In the genomic region with DNA sequence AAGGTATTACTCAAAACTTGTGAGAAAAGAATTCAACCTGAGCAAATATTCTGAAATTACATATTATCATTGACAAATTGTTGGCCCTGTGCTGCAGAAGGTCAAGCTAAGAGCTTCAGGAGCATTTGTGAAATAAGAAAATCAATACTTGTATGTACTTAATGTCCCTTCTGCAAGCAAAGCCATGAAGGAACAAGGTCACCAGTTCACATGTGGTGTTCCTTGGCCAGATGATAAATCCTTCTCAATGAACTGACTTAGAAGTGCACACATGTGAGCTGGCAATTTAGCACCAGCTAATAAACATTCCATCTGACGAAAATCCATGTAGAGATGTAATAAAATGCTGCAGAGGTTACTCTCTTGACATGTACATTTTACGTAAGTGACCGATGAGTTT, we compare ENCODE assay signal across 20 mouse cellular contexts.
DNase-seq lines count a peak whose midpoint lies in the region; ATAC-seq and TF ChIP-seq lines count a peak whose summit lies in the region.
"Had no signal": no experiment of that assay in that cellular context is flagged by ENCODE, and none has a peak within 500 bp of the region (broad histone marks: within the 10 kb centered on the region; RNA-seq: fewer than 3 reads in every experiment).

No protein-coding gene starts in this region.

- H3K27me3 ChIP-seq in liver, adult 2 months (ENCODE audit: control insufficient read depth, insufficient read depth, low read length) = no peaks in the 10 kb centered on the region
- H3K27me3 ChIP-seq in liver, embryonic 12.5 days (replicated peaks) = no peaks in the 10 kb centered on the region
- H3K27me3 ChIP-seq in intestine, postnatal 0 days (replicated peaks; ENCODE audit: control insufficient read depth, insufficient read depth, low read length) = no peaks in the 10 kb centered on the region
- H3K27me3 ChIP-seq: embryonic facial prominence, embryonic 12.5 days; forebrain, embryonic 13.5 days; forebrain, embryonic 15.5 days had no signal

- no peak for TF ChIP-seq CTCF in liver, adult 2 months (IDR thresholded peaks at IDR 0.05; ENCODE audit: low read depth, low read length)
- TF ChIP-seq CTCF in intestine, postnatal 0 days (IDR thresholded peaks at IDR 0.05; ENCODE audit: low read depth) = no peak

- no peak for ATAC-seq in liver, embryonic 12.5 days
- no peak for ATAC-seq in intestine, postnatal 0 days
- ATAC-seq: forebrain, embryonic 13.5 days; forebrain, embryonic 15.5 days; forebrain, postnatal 0 days had no signal

- no peaks in the 10 kb centered on the region for H3K79me2 ChIP-seq in liver, adult 2 months (ENCODE audit: control insufficient read depth, insufficient read depth, low read length)

- DNase-seq in embryo, embryonic 11.5 days (ENCODE audit: low read depth, low spot score) = peak; percentile 3
- no peak for DNase-seq in embryo, embryonic 9.5 days (ENCODE audit: extremely low spot score)
- DNase-seq in liver, adult 2 months (ENCODE audit: extremely low read depth, low read depth, low spot score) = peak; percentile 59
- DNase-seq in hindlimb bud, embryonic 11.5 days (ENCODE audit: extremely low spot score, low read depth, low spot score) = peak; percentile 28
- DNase-seq in yolk sac, embryonic 10.5 days (ENCODE audit: low spot score) = no peak
- DNase-seq: adrenal gland, adult 2 months; adrenal gland, postnatal 10 days; adrenal gland, postnatal 25 days; cerebellum, adult 11 months; cerebellum, adult 2 months; cerebellum, adult 9-10 months; cerebellum, postnatal 10 days; cerebellum, postnatal 25 days; forebrain, postnatal 0 days had no signal

- H3K9me3 ChIP-seq in liver, embryonic 12.5 days (replicated peaks) = no peaks in the 10 kb centered on the region
- no peaks in the 10 kb centered on the region for H3K9me3 ChIP-seq in intestine, postnatal 0 days (ENCODE audit: control insufficient read depth)
- H3K9me3 ChIP-seq: embryonic facial prominence, embryonic 10.5 days; embryonic facial prominence, embryonic 12.5 days; forebrain, embryonic 13.5 days; forebrain, embryonic 15.5 days had no signal

- H3K9ac ChIP-seq in liver, adult 2 months (ENCODE audit: low read depth, low read length) = no peak overlapping the region
- H3K9ac ChIP-seq in liver, embryonic 12.5 days = no peak overlapping the region
- H3K9ac ChIP-seq in intestine, postnatal 0 days (ENCODE audit: low read depth, low read length) = no peak overlapping the region
- H3K9ac ChIP-seq: embryonic facial prominence, embryonic 12.5 days; forebrain, embryonic 13.5 days; forebrain, embryonic 15.5 days; forebrain, postnatal 0 days had no signal

- H3K4me3 ChIP-seq in liver, adult 2 months (ENCODE audit: insufficient read depth, low read depth, low read length) = no peak overlapping the region
- H3K4me3 ChIP-seq in liver, embryonic 12.5 days = no peak overlapping the region
- no peak overlapping the region for H3K4me3 ChIP-seq in intestine, postnatal 0 days (ENCODE audit: low read depth, low read length)
- H3K4me3 ChIP-seq: embryonic facial prominence, embryonic 10.5 days; embryonic facial prominence, embryonic 12.5 days; forebrain, embryonic 13.5 days; forebrain, embryonic 15.5 days had no signal

- no peak overlapping the region for H3K4me2 ChIP-seq in liver, embryonic 12.5 days
- no peak overlapping the region for H3K4me2 ChIP-seq in intestine, postnatal 0 days (replicated peaks; ENCODE audit: low read depth)
- H3K4me2 ChIP-seq: embryonic facial prominence, embryonic 12.5 days; forebrain, embryonic 13.5 days; forebrain, embryonic 15.5 days had no signal

- H3K36me3 ChIP-seq in liver, adult 2 months (ENCODE audit: control insufficient read depth, insufficient read depth, low read length) = no peaks in the 10 kb centered on the region
- H3K36me3 ChIP-seq in liver, embryonic 12.5 days = no peaks in the 10 kb centered on the region
- no peaks in the 10 kb centered on the region for H3K36me3 ChIP-seq in intestine, postnatal 0 days (ENCODE audit: control insufficient read depth, insufficient read depth)
- H3K36me3 ChIP-seq: embryonic facial prominence, embryonic 10.5 days; embryonic facial prominence, embryonic 12.5 days; forebrain, embryonic 15.5 days had no signal

- WGBS in liver, adult 2 months = 72% methylated on average over 3 of the region's 3 CpGs
- WGBS in liver, embryonic 12.5 days (ENCODE audit: insufficient replicate concordance) = 76% methylated on average over 3 of the region's 3 CpGs
- 66% methylated on average over 3 of the region's 3 CpGs for whole genome bisulfite sequencing in intestine, postnatal 0 days

- H3K4me1 ChIP-seq in liver, adult 2 months (ENCODE audit: control insufficient read depth, insufficient read depth, low read length) = no peaks in the 10 kb centered on the region
- no peaks in the 10 kb centered on the region for H3K4me1 ChIP-seq in liver, embryonic 12.5 days
- H3K4me1 ChIP-seq in intestine, postnatal 0 days (replicated peaks; ENCODE audit: control insufficient read depth, insufficient read depth, low read length) = no peaks in the 10 kb centered on the region
- H3K4me1 ChIP-seq: embryonic facial prominence, embryonic 10.5 days; embryonic facial prominence, embryonic 12.5 days; forebrain, embryonic 13.5 days; forebrain, embryonic 15.5 days had no signal

- no peak overlapping the region for H3K27ac ChIP-seq in liver, adult 2 months (replicated peaks; ENCODE audit: insufficient read depth, low read depth, low read length)
- no peak overlapping the region for H3K27ac ChIP-seq in liver, embryonic 12.5 days
- no peak overlapping the region for H3K27ac ChIP-seq in intestine, postnatal 0 days (ENCODE audit: low read depth, low read length)
- H3K27ac ChIP-seq: embryonic facial prominence, embryonic 10.5 days; embryonic facial prominence, embryonic 12.5 days; forebrain, embryonic 13.5 days; forebrain, embryonic 15.5 days had no signal

- no peak for TF ChIP-seq POLR2A in liver, adult 2 months (IDR thresholded peaks at IDR 0.05; ENCODE audit: extremely low read depth, insufficient read depth, low read length)

Comparison
In these comparisons a context has a peak if more than half of its experiments do, and no peak if none do; other contexts are left out.
1. DNase-seq: peak in embryo, embryonic 11.5 days (single experiment), liver, adult 2 months (single experiment) and hindlimb bud, embryonic 11.5 days (single experiment); none in embryo, embryonic 9.5 days (single experiment) and yolk sac, embryonic 10.5 days (single experiment).